In genomic region chr1:24452159-24452558, GRCm38 (mm10) we compare ENCODE assay signal across 14 mouse cellular contexts.
A peak's percentile ranks its signal among the peaks of the same experiment; 100 is the strongest.
DNase-seq lines count a peak whose midpoint lies in the region; ATAC-seq and TF ChIP-seq lines count a peak whose summit lies in the region.
"Had no signal": no experiment of that assay in that cellular context is flagged by ENCODE, and none has a peak within 500 bp of the region (broad histone marks: within the 10 kb centered on the region; RNA-seq: fewer than 3 reads in every experiment).

No protein-coding gene starts in this region.

- TF ChIP-seq CTCF in intestine, postnatal 0 days (IDR thresholded peaks at IDR 0.05; ENCODE audit: low read depth): no peak

- H3K36me3 ChIP-seq in intestine, embryonic 14.5 days (ENCODE audit: control insufficient read depth, insufficient read depth, low read length): no peaks in the 10 kb centered on the region
- no peaks in the 10 kb centered on the region for H3K36me3 ChIP-seq in intestine, postnatal 0 days (ENCODE audit: control insufficient read depth, insufficient read depth)
- no peaks in the 10 kb centered on the region for H3K36me3 ChIP-seq in midbrain, embryonic 12.5 days
- no peaks in the 10 kb centered on the region for H3K36me3 ChIP-seq in midbrain, embryonic 13.5 days
- no peaks in the 10 kb centered on the region for H3K36me3 ChIP-seq in lung, embryonic 15.5 days
- H3K36me3 ChIP-seq in stomach, embryonic 15.5 days: no peaks in the 10 kb centered on the region
- H3K36me3 ChIP-seq: hindbrain, embryonic 15.5 days; neural tube, embryonic 15.5 days had no signal

- H3K9me3 ChIP-seq in intestine, embryonic 14.5 days (ENCODE audit: control insufficient read depth, low read length): no peaks in the 10 kb centered on the region
- H3K9me3 ChIP-seq in intestine, postnatal 0 days (ENCODE audit: control insufficient read depth): no peaks in the 10 kb centered on the region
- H3K9me3 ChIP-seq in midbrain, embryonic 12.5 days: no peaks in the 10 kb centered on the region
- no peaks in the 10 kb centered on the region for H3K9me3 ChIP-seq in midbrain, embryonic 13.5 days
- no peaks in the 10 kb centered on the region for H3K9me3 ChIP-seq in lung, embryonic 15.5 days
- H3K9me3 ChIP-seq in stomach, embryonic 15.5 days: no peaks in the 10 kb centered on the region
- H3K9me3 ChIP-seq: hindbrain, embryonic 15.5 days; neural tube, embryonic 15.5 days had no signal

- no peak overlapping the region for H3K4me3 ChIP-seq in intestine, embryonic 14.5 days (ENCODE audit: low read depth, low read length)
- no peak overlapping the region for H3K4me3 ChIP-seq in intestine, postnatal 0 days (ENCODE audit: low read depth, low read length)
- no peak overlapping the region for H3K4me3 ChIP-seq in midbrain, embryonic 12.5 days
- no peak overlapping the region for H3K4me3 ChIP-seq in midbrain, embryonic 13.5 days (replicated peaks)
- H3K4me3 ChIP-seq in lung, embryonic 15.5 days: no peak overlapping the region
- no peak overlapping the region for H3K4me3 ChIP-seq in stomach, embryonic 15.5 days (replicated peaks)
- H3K4me3 ChIP-seq: hindbrain, embryonic 15.5 days; neural tube, embryonic 15.5 days had no signal

- 52% methylated on average over 7 of the region's 7 CpGs for WGBS in intestine, embryonic 14.5 days
- WGBS in intestine, postnatal 0 days: 55% methylated on average over 7 of the region's 7 CpGs
- WGBS in midbrain, embryonic 12.5 days: 56% methylated on average over 7 of the region's 7 CpGs
- 58% methylated on average over 7 of the region's 7 CpGs for WGBS in midbrain, embryonic 13.5 days
- WGBS in lung, embryonic 15.5 days: 29% methylated on average over 7 of the region's 7 CpGs
- 53% methylated on average over 7 of the region's 7 CpGs for WGBS in stomach, embryonic 15.5 days

- no peak overlapping the region for H3K9ac ChIP-seq in intestine, embryonic 14.5 days (ENCODE audit: low read length)
- H3K9ac ChIP-seq in intestine, postnatal 0 days (ENCODE audit: low read depth, low read length): no peak overlapping the region
- H3K9ac ChIP-seq in midbrain, embryonic 12.5 days (replicated peaks): no peak overlapping the region
- H3K9ac ChIP-seq in midbrain, embryonic 13.5 days (replicated peaks): no peak overlapping the region
- H3K9ac ChIP-seq in lung, embryonic 15.5 days: no peak overlapping the region
- no peak overlapping the region for H3K9ac ChIP-seq in stomach, embryonic 15.5 days
- H3K9ac ChIP-seq: hindbrain, embryonic 15.5 days; liver, embryonic 14.5 days; neural tube, embryonic 15.5 days had no signal

- ATAC-seq in intestine, embryonic 14.5 days (replicated peaks; ENCODE audit: low FRiP score, low TSS enrichment, low read depth): no peak
- ATAC-seq in intestine, postnatal 0 days: no peak
- ATAC-seq in midbrain, embryonic 12.5 days (ENCODE audit: low FRiP score, low read depth): peak; percentile 44; the same call in 1 of the 2 replicates
- no peak for ATAC-seq in midbrain, embryonic 13.5 days
- peak; percentile 89; the same call in 1 of the 2 replicates for ATAC-seq in lung, embryonic 15.5 days (ENCODE audit: borderline replicate concordance, extremely low read depth, low FRiP score, low TSS enrichment)
- no peak for ATAC-seq in stomach, embryonic 15.5 days (ENCODE audit: insufficient read depth, low FRiP score, low read depth)

- no peaks in the 10 kb centered on the region for H3K27me3 ChIP-seq in intestine, embryonic 14.5 days (replicated peaks; ENCODE audit: control insufficient read depth, insufficient read depth, low read length)
- H3K27me3 ChIP-seq in intestine, postnatal 0 days (replicated peaks; ENCODE audit: control insufficient read depth, insufficient read depth, low read length): no peaks in the 10 kb centered on the region
- H3K27me3 ChIP-seq in midbrain, embryonic 12.5 days: no peaks in the 10 kb centered on the region
- H3K27me3 ChIP-seq in midbrain, embryonic 13.5 days: no peaks in the 10 kb centered on the region
- no peaks in the 10 kb centered on the region for H3K27me3 ChIP-seq in lung, embryonic 15.5 days
- H3K27me3 ChIP-seq in stomach, embryonic 15.5 days (replicated peaks): no peaks in the 10 kb centered on the region
- H3K27me3 ChIP-seq: hindbrain, embryonic 15.5 days; neural tube, embryonic 15.5 days had no signal

- peaks cover 3% of the 10 kb centered on the region; the same call in 1 of the 2 replicates for H3K4me1 ChIP-seq in intestine, embryonic 14.5 days (replicated peaks; ENCODE audit: control insufficient read depth, insufficient read depth, low read length)
- no peaks in the 10 kb centered on the region for H3K4me1 ChIP-seq in intestine, postnatal 0 days (replicated peaks; ENCODE audit: control insufficient read depth, insufficient read depth, low read length)
- no peaks in the 10 kb centered on the region; the same call in 1 of the 2 replicates for H3K4me1 ChIP-seq in midbrain, embryonic 12.5 days
- peaks cover 3% of the 10 kb centered on the region; the same call in 1 of the 2 replicates for H3K4me1 ChIP-seq in midbrain, embryonic 13.5 days (replicated peaks)
- H3K4me1 ChIP-seq in lung, embryonic 15.5 days: 0 out of 2 replicates have a peak, but pooled peaks cover 5% of the 10 kb centered on the region
- H3K4me1 ChIP-seq in stomach, embryonic 15.5 days: peaks cover 4% of the 10 kb centered on the region; the same call in 1 of the 2 replicates
- H3K4me1 ChIP-seq: hindbrain, embryonic 15.5 days had no signal

- H3K27ac ChIP-seq in intestine, embryonic 14.5 days (ENCODE audit: low read depth): peak overlapping the region; percentile 88
- H3K27ac ChIP-seq in intestine, postnatal 0 days (ENCODE audit: low read depth, low read length): no peak overlapping the region
- no peak overlapping the region for H3K27ac ChIP-seq in midbrain, embryonic 12.5 days (replicated peaks)
- no peak overlapping the region for H3K27ac ChIP-seq in midbrain, embryonic 13.5 days
- no peak overlapping the region; the same call in 1 of the 2 replicates for H3K27ac ChIP-seq in lung, embryonic 15.5 days
- H3K27ac ChIP-seq in stomach, embryonic 15.5 days: peak overlapping the region; percentile 68
- H3K27ac ChIP-seq: hindbrain, embryonic 15.5 days; liver, embryonic 14.5 days; neural tube, embryonic 15.5 days had no signal

- DNase-seq in intestine, embryonic 14.5 days (ENCODE audit: low spot score): no peak
- DNase-seq in thymus, postnatal 25 days: no peak
- DNase-seq: adrenal gland, postnatal 10 days; gastrocnemius, postnatal 25 days; right cerebral cortex, postnatal 25 days; thymus, adult 18-20 months had no signal

- H3K4me2 ChIP-seq in intestine, embryonic 14.5 days (ENCODE audit: low read length): peak overlapping the region; percentile 16; the same call in 1 of the 2 replicates
- no peak overlapping the region for H3K4me2 ChIP-seq in intestine, postnatal 0 days (replicated peaks; ENCODE audit: low read depth)
- H3K4me2 ChIP-seq in midbrain, embryonic 12.5 days (replicated peaks): no peak overlapping the region
- no peak overlapping the region for H3K4me2 ChIP-seq in midbrain, embryonic 13.5 days (replicated peaks)
- H3K4me2 ChIP-seq in lung, embryonic 15.5 days: no peak overlapping the region
- no peak overlapping the region for H3K4me2 ChIP-seq in stomach, embryonic 15.5 days
- H3K4me2 ChIP-seq: hindbrain, embryonic 15.5 days; neural tube, embryonic 15.5 days had no signal

Comparison
In these comparisons a context has a peak if more than half of its experiments do, and no peak if none do; other contexts are left out.
1. ATAC-seq: peak in midbrain, embryonic 12.5 days (single experiment) and lung, embryonic 15.5 days (single experiment); none in intestine, embryonic 14.5 days (single experiment), intestine, postnatal 0 days (single experiment), midbrain, embryonic 13.5 days (single experiment) and stomach, embryonic 15.5 days (single experiment).
2. H3K27ac ChIP-seq: peak in intestine, embryonic 14.5 days (single experiment) and stomach, embryonic 15.5 days (single experiment); none in intestine, postnatal 0 days (single experiment), midbrain, embryonic 12.5 days (single experiment), midbrain, embryonic 13.5 days (single experiment) and lung, embryonic 15.5 days (single experiment).